Mouse (Mus musculus) spleen, postnatal 4 days (tissue): ENCODE results near the gene Zfp248.

Experiments used
- DNase-seq, 2 experiments: peaks; one replicate each; pipeline ENCODE4 v3.0.0; 2022; ENCODE audit warnings: low spot score in 2 of 2

Gene Zfp248

DNA sequence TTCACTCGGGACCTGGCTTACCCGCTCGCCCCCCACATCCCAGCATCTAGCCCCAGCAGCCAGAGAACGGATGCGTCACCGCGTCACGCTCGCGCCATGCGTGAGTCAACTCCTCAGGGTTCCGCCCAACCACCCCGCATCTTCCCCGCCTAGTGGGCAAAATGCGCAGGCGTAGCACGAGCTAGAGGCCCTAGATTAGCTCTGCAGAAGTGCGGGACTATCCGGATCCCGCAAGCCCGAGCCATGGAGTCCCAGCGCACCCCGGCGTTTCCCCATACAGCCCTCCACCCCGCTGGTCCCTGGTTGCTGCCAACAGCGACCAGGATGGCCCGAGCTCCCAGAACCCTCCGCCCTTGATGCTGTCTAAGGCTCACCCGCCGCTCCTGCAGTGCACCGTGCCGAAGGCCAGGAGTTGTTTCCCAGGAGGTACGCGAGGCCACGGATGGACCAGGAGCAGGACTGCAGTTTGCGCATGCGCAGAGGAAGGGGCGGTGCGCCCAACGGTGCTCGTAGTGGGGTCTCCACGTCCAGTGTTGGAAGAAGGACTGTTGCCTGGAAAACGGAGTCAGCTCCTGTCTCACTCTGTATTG lies at the start of gene Zfp248:
TSS of gene Zfp248 (minus strand) at position 487 of the 590 bp plus-strand sequence.
- DNase-seq: peak; percentile 59 to 84

DNA sequence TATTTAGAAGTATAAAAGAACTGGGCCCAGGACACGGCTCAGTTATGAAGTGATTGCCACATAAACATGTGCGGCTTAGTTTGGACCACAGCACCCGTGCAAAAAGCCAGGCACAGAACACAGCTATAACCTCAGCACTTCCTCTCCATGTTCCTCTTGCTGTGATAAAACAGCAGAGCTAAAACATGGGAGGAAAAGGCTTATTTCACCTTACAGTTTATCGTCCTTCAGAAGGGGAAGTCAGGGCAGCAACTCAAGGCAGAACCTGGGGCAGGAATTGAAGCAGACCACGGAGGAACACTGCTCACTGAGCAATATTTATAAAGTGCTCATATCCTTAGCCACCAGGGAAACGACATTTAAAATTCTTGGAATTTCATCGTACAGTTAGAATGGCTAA lies 43.7 kb upstream of the Zfp248 start:
- DNase-seq: no peak

DNA sequence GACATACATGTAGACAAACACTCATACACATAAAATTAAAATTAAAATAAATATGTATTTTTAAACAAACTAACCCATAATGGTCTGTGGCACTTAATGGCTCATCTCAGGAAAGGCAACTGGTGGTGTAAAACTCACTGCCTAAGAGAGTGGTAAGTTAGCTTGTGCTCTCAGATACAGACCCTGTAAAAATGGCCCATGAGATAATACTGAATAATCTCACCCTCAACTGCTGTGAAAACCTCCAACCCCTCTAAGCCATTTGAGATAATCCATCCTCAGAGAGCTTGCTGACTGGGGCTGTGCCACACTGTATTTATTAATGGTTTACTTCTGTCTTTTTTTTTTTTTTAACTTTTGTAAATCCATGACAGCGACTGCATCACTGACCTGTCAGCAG lies 26.8 kb upstream of the Zfp248 start:
- no peak for DNase-seq

DNA sequence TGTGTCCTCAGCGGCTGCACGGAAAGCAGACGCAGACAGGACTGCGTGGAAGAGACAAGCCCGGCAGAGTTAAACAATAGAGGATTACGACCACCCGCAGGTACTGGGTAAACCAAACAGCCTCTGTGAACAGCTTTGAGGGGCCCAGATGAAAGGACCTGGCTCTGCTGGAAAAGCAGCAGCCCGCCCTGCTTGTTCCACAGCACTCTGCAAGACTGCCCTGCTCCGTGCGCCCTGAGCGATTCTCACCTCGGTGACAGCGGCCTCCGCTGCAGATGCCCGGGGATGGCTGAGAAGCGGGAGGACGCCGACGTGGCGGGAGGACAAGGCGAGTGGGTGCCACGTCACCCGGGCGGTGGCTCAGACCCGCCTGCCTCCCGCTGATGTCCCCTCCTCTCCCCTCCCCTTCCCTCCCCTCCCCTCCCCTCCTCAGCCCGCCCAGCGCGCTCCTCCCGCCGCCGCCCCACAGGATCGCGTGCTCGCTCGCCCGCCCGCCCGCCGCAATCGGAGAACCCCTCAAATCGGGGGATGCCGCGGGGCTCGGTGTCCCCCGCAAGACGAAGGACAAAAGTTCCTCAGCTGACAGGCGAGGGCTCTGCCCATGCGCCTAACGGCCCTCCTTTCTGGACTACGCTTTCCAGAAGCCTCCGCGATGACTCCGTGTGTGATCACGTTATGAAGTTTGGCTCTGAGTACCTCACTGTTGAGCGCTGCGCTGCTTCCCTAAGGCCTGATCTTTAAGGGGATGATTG lies 23.8 kb upstream of the Zfp248 start, which contains the start of gene Zfp9:
TSS of gene Zfp9 (minus strand) at position 364 of the 752 bp plus-strand sequence.
- DNase-seq: peak; percentile 31 to 70

DNA sequence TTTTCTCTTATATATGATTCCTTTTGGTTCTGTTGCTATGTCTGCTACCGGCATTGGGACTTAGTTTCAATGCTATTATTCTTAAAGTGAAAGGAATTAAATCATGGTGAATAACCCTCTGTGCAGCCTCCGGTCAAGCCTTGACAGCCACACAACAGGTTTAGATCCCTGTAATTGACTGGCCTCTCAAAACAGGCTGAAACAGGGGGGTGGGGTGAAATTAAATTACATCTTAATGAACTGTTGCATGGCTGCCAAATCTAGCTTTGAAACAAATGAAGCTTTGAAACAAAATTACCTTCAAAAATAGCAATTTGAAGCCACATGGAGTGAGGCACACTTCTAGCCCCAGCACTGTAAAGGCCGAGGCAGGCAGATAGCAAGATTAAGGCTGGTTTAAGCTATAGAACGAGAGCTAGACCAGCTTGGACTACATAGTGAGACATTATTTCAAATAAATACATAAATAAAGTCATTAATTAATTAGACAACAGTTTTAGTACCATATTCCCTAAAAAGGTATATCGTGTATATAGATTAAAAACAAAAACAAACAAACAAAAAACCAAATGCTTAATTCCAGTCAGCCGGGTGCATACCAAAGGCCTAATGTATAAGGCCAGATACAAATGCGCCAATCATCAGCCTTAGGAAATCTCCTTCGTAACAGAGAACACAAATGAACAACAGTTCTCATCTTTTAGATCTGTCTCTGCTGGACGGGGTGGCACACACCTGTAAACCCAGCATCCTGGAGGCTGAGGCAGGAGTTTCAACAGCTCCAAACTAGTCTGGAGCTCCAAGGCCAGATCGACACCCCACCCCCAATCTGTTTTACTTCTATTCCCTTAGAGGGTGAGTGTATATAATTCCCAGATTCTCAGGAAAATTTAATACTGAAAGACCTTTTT lies 22.8 kb upstream of the Zfp248 start:
- no peak for DNase-seq

DNA sequence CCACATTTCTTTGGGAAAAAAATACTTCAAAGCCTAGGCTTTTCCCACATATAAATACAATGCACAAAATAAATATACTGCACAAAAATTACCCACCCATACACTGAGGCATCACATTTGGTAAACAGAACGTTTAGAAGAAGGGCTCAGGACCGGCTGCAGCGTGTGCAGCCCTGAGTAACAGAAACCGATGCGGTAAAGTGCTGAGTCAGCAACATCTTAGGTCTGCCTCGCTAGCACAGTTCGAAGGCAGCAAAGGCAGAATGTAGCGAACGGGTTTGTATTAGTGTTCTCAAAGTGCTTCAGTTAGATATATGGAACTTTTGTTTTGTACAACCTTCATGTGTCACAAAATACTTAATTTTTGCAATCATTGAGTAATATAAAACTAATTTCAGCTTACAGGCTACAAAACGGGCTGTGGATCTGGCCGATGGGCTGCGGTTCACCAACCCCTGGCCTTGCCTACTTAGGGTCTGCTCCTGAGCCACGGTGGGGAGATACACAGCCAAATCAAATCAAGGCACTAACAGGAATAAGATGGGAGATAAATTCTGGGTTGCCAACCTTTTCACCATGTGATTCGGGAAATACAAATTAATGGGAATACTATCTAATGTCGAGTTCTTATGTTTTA lies 6.9 kb upstream of the Zfp248 start:
- DNase-seq: no peak

DNA sequence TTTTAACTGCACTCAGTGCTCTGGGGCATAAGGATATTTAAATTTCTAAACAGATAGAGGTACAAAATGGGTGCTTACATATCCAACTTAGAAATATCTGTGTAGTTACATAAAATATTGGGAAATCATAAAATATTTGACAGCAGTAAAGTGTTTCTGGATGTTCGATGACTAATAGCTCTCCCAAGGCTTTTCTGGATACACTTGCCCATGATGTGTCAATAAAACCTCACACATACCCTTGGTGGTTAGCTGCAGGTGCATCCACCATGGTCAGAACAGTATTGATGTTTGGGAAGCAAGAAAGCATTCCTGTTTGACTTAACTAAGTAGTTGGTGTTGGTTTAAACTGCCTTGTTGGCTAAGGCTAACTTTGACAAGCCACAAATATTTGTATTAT lies 2.4 kb upstream of the Zfp248 start:
- DNase-seq: no peak

DNA sequence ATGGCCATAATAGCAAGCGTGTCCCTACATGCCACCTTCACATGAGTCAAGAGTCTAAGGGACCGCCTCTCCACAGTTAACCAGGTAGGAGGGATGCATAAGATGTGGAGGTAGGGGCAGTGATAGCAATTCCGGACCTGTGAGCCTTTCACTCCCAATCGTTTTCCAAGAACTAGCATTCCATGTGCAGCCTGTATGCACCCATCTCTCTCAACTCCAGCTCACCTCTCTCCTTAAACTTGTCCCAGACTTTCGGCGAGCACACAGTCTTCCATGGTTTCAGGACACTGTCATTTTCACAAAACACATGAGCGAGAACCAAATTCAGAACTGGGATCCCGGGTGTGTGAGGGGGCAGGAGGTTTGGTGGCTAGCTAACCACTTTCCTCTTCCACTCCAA lies 876 bp downstream of the Zfp248 start:
- DNase-seq: no peak

DNA sequence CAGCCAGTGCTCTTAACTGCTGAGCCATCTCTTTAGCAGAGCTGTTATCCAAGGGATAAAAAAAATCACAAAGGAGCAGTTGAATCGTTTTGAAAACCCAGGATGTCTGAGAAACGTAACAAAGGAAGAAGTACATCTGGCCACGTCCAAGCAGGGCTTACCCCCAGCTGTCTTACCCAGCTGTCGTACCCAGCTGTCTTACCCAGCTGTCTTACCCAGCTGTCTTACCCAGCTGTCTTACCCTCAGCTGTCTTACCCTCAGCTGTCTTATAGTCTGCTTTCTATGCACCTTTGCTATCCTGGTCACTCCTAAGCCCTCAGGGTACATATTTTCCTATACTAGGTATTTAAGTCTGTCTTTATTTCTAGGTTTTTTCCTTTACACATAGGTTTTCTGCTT lies 23.8 kb downstream of the Zfp248 start:
- DNase-seq: no peak

DNA sequence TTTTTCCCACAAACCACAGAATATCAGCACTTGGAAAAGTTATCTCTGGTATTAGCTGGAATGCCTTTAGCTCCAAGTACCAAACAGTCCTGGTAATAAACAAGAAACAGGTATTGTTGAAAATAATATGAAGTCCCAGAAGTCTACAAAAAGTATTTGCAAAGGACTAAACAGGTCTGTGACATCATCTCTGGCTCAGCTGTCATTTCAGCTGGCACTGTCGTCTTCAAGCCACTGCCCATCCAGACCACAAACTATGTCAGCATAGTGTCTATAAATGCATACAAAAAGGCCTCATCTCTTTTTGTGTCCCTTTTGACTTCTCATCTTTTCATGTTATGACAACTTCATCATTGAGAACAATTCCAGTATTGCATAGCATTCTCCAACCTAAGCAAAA lies 28.7 kb downstream of the Zfp248 start:
- DNase-seq: no peak

DNA sequence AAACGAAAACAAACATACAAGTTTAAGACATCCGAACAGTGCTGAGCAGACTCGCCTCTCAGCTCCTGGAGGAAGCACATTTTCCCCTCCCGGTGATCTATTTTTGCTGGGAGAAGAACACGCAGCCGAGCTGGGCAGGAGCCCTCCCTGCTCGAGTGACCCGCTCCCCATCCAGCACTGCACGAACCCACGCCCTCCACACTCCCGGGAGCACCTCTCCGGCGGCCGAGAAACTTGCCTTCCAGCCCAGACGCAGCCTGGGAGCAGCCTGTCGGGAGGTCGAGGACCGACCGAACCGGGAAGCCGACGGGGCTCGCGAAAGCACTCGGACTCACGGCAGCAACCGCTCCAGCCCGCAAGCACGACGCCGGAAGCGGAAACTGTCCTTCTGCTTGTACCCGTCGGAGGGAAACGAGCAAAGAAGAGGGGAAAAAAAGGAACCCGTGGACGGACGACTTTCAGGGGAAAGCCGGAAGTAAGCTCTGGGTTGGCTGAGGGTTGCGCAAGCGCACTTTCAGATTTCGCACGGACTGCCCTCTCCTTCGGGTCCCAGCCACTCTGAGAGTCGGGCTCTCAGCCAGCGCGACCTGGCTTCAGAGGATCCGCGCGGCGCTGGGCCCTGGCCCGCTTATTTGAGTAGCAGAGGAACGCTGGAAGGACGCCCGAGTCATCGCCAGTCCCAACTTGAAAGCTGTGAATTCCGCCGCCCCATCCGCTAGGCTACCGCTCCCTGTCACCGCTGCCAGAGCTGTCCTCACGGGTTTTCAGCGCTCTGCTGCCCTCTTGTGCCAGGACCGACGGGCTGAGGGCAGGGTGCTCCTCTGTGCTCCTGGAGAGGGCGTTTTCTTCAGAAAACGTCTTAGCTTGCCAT lies 36.0 kb downstream of the Zfp248 start, which contains the start of gene Bms1:
TSS of gene Bms1 (minus strand) at position 425 of the 871 bp plus-strand sequence.
- DNase-seq: peak; percentile 90 to 96

DNA sequence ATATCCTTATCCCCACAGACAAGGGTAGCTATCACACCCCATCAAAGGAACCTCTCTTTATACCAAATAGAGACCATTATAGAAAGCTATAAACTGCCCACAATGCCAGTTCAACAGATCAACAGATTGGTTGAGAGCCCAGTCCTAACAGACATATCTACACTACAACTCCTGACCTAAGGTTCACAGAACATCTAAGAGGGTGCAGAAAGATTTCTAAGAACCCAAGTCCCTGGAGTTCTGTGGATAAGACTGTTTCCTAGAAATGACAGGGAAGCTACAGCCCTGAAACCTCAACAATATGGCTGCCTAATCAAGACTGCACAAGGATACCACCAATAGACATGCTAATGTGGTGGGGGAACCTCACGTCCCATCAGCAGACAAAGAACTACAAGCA lies 44.9 kb downstream of the Zfp248 start:
- no peak for DNase-seq

DNA sequence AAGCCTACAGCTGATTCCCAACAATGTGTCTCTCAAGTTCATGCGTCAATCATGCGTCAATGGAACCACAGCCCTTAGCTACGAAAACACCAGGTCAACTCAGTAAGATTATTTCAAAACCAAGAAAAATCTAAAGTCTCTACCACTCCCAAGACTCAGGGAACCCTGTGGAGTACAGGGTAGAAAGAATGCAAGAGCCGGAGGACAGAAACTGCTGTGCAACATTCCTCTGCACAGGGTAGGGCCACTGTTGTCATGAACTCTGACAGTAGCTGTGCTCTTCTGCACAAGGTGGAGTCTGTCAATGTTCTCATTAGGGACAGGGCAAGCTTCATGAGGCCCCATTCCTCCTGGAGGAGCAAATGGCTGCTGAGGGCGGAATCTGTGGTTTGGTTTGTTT lies 46.8 kb downstream of the Zfp248 start:
- no peak for DNase-seq

DNA sequence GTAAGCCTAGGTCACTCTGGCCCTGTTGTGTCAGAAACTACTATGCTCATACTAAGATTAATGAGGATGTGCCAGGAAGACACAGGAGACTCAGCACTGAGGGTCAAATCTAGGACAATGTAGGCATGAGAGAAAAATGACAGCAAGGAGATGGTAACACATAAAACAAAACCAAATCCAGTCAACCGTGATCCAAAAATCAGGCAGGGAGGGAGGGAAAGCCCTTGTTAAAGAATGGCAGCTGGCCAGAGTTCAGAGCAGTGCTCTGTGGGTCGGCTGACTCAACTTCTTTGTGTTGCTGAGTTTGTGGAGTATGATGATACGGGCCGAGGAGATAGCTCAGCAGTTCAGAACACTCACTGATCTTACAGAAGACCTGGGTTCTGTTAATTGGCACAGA lies 48.9 kb downstream of the Zfp248 start:
- DNase-seq: no peak

DNA sequence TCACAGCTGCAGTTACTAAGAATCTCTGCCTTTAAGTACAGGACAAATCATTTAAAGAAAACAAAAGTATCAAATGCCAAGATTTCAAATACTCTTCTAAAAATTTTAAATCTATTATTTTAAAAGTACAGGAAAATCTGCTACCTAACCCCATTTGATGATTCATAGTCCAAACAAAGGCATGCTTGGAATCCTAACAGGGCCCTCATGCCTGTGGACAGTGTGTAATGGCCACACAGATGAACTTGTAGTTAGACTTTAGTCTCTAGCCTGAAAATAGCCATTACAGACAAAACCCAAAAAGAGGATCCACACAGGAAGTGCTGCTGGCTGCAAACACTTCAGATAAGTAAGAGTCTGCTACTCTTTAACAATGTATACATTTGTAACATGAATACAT lies 64.6 kb downstream of the Zfp248 start:
- no peak for DNase-seq

DNA sequence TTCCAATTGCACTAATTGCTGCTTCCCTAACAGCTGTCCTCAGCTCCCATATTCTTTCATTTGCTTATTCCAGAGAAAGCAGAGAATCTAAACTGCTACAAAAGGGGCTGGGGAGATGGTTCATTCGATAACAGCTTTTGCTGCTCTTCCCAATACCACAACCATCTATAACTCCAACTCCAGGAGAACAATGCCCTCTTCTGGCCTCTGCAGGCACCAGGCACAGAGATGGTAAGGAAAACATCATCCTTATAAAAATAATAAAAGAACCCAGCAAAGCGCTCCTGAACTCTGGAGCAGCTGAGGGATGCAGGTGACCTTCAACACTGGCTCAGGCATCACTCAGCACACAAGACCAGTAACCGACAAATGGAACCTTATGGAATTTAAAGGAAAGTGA lies 69.4 kb downstream of the Zfp248 start:
- no peak for DNase-seq

DNA sequence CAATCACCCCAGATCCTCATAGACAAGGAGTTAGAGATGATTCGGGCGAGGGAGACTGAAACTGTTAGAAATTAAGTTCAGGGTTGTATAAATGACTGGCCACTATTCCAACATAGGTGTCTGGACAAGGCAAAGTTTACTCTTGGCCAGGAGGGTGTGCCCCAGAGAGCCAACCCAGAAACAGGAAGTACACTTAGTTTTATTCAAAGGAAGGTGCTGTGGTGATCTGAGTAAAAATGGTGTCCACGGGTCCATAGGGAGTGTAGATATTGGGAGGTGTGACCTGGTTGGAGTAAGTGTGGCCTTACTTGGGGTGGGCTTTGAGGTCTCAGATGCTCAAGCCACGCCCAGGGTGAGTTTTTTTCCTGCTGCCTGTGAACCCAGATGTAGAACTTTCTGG lies 74.1 kb downstream of the Zfp248 start:
- no peak for DNase-seq

DNA sequence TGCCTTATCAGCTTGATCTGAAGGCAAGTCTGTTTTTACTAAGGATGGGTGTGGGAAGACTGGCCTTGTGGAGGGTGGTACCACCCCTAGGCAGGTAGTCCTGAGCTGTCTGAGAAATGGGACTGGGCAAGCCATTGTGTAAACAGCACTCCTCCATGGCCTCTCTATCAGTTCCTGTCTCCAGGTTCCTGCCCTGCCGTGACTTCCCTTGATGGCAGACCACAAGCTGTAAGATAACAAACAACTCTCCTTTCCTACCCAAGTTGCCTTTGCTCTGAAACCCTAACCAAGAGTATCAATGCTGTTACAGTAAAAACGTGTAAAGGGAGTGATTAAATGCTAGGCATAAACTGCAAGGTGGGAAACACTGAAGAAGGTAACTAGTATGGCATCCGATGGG lies 74.7 kb downstream of the Zfp248 start:
- DNase-seq: no peak

DNA sequence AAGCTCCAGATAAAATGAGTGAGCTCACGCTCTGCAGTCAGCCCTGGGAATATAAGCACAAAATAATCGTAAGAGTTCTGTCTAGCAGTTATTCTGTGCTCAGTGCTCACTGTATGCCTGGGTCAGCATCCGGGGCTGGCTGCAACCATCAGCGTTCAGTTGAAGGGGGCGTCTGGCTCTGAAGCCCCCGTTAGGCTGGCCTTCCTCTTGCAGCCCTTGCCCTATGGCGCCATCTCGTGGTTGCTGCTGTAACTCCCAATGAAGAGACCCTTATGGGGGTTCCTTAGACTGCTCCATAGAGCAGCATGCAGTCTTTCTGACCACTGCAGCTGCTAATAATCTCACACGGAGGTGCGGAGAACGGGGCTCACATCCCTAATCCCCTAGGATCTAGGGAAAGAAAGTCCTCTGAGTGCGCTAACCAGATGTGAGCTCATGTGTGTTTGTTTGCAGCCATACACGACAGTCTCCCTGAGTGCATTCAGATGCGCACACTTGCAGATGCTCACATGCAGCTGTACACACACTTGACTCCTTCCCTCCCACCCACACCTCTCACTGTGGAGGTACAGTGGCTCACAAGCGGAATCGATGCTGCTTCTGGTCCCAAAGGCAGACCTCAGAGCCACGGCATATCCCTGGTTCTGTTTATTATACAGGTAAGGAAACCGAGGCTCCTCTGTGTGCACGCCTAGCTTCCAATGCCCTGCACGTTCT lies 75.7 kb downstream of the Zfp248 start:
- DNase-seq: peak; percentile 50 to 81

DNA sequence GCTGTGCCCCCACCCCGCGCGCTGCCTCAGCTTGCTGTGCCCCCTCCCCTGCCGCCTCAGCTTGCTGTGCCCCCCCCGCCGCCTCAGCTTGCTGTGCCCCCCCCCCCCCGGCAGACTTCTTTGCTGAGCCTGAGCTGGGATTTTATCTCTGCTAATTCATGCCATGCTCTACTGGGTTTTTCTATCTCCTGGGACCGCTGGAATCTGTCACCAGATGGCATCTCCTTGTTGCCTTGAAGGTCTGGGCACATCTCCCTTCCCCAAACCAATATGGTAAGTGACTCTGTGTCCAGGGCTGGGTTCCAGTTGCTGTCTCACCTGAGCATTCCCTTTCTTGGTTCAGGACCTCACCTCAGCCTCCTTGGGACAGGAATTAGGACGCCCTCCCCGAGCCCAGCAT lies 77.7 kb downstream of the Zfp248 start:
- no peak for DNase-seq
